Mouse (Mus musculus): ENCODE measurements around the gene Dazap1.

DNA sequence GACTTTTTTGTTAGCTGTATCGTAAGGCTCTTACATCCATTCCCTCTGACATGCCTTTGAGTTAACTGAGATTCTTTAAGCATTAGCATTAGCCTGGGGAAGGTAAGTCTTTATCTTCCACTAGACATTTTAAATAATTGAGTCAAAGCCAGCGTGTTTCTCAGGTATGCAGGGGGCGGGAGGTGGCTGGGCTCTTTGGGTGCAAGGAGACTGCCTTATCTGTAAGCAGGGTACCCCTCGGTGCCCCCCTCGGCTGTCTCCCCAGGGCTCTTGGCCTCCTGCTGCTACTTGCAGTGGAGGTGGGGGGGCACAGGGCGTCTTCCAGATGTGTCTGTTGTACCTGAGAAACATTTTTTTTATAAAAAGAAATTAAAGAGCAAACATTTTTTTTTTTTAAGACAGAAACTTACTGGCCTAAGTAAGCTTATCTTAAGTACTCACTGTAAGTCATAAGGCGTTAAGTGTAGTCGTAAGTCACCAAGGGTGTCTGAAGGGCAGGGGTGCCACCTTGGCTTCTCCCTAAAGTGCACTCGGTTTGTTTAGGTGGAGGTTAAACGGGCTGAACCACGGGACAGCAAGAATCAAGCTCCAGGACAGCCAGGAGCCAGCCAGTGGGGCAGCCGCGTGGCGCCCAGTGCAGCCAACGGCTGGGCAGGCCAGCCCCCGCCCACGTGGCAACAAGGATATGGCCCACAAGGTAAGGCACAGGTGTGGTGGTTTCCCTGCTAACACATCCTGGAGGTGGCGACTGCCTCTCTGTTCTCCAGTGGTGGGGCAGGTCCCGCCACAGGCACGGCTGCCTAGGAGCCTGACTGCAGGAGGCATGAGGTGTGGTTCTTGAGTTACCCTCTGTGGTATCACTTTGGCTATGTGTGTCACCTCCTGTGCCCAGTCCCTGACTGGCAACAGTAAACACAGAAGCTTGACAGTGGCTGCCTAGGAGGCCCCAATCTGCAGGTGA, 21.5 kb downstream of the Dazap1 start:
- no peak for TF ChIP-seq CTCF (IDR thresholded peaks at IDR 0.05; ENCODE audit: low read depth)
- no peak for TF ChIP-seq EP300 (IDR thresholded peaks at IDR 0.05; ENCODE audit: low read depth)
